Mouse (Mus musculus) ovary, adult 18-20 months (tissue): Measurements from ENCODE around the gene Gcgr.
"Not testable (repeated sequence)": the region's sequence is repeated elsewhere in the genome, so short reads cannot be mapped to it uniquely, and the experiment has no call there.

ENCODE experiments used
- DNase-seq: peaks from one replicate; pipeline ENCODE4 v3.0.0; 2022; ENCODE audit warnings: low spot score, mixed read lengths

The Gcgr gene

DNA sequence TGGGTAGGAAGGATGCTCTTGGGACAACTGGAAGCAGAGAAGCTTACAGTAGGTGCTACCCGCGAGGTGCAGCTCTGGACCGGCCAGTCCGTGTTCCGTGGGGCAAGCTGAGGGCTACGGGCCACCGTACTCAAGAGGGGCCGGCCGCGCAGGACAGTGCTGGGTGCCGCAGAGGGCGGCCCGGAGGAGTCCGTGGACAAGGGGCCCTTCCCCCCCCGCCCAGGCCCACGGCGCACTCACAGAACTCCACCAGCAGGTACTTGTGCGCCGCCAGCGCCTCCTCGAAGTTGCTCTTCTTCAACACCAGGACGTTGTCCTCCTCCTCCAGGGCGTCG, 41.9 kb downstream of the Gcgr start:
- no peak for DNase-seq

DNA sequence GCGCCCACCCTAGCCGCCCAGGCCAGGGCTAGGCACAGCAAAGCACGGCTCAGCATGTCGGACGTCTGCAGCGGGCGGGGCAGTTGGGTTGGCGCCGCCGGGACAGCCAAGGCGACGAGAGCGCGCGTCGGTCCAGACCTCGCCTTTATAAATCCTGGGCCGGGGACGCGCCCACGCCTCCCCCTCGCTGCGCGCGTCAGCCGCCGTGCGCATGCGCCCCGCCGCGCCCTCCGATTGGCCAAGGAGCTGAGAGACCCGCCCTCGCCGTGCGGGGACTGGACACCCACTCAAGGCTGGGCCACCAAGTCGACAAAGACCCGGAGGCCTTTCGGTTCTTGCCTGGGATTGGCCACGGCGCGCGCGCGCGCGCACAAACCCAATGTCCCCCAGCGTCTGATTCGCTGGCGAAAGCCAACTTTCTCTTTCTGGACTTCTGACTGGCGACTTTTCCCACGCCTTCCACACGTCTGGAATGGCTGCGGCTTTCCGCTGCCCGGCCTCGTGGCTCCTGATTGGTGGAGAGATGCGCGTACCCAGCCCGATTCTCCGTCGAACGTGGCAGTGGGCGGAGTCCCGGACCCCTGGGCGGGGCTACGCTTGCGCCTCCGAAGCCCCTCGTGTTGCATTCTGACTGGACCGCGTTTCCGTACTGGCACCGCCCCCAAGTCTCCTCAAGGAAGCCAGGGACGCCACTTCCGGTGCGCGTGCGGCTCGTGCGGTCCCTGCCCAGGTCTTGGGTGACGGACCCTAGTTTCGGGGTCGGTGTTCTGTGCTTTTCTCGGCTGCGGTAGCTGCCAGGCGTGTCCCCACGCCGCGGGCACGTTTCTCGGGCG, 42.5 kb downstream of the Gcgr start, which contains the start of gene P4hb:
Gene P4hb, minus strand, starts transcription at position 502 of the 833 bp plus-strand sequence.
- peak; percentile 100 for DNase-seq

DNA sequence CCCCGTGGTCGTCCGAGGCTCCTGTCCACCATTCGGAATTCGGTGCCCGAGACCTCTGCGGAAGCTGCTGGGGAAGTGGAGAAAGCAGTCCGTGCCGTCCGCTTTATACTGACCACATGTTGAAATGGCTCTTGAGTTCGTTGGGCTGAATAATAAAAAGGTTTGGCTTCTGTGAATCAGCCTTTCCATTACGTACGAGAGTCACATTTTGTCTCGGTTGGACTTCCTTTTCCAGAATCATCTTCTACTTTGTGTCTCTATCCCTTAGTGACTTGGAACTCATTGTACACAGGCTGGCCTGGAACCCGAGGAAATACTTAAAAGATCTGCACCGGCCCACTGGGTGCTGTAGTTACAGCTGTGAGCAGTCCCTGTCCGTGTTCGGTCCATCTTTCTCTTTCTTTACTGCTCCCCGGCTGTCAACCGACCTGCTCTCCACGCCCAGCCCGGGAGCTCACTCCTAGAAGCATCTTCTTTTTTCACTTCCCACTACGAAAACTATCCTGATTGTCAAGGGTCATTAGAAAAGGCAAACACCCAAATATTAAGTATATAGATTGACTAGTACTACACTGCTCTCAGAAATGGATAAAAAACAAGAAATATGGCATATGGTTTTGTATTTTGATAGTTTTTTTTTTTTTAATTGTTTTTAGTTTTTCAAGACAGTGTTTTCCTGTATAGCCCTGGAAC, 43.2 kb downstream of the Gcgr start:
- DNase-seq: no peak

DNA sequence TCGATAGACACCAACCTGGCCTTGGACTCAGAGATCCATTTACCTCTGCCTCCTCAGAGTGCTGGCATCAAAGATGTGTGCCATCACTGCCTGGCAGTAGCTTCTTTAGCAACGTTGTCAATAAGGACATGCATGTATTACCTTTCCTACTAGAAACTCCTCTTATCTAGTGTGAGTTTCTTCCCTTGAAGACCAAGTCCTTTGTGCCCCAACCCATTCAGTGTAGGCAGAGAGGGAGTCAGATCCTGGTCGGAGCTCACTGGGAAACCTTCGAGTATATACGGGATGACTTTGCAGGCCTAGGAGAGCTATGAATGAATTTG, 43.7 kb downstream of the Gcgr start:
- DNase-seq: no peak

DNA sequence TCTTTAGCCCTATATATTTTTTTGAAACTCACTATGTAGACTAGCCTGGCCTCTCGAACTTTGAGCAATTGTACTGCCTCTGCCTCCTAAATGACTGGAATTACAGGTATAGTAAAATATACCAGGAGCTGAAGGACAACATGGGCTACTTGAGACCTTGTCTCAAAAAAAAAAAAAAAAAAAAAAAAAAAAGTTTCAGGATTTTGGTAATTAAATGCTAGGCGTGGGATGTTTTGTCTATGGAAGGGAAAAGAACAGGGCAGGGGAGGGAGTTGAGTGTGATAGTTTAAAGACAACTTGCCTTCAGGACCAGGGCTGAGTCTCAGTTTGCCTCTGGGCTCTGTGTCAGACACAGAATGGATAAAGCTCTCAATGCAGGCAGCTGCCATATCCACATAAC, 44.5 kb downstream of the Gcgr start:
- DNase-seq: no peak

DNA sequence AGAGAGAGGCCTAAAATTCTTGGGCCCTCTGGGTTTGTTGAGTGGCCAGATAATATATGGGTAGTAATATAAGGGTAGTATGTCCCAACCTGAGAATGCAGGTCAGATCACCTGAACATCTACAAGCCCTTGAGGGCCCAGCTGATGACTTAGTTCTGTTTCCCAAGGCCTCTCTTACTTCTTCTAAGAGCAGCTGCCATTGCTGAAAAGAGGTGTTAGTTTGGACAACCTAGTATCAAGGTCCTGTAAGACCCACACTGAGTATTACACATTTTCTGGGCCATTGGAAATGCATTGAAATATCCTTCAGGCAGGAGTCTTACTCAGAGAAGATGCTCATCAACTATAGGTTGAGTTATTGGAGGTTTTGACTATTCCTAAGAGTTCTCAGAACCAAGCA, 45.4 kb downstream of the Gcgr start:
- no peak for DNase-seq

DNA sequence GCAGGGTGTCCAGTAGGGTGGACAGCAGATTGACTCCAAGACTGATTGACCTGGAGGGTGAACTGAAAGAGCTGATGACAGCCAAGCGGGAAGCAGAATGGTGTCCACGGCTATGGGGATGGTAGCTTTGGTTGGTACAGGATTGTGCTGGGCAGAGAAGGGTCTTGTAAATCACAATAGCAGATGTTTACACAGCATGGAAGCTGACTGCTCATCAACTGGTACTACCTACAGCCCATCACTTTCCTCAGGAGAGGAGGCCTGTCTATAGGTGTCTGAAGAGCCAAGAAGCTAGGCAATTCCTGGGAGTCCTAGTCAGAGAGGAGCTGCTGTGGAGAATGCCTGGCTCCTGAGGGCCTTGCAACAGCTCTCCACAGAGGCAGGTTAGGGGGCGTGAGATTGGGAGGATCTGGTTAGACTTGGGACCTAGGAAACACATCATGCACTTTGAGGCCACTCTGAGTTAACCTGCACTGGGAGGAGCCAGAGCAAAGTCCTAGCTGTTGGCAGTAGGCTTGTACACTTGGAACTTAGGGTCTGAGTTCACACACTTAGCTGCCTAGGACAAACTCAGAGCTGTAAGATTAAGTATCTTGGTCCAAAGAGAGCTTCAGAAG, 46.0 kb downstream of the Gcgr start:
- DNase-seq: no peak

DNA sequence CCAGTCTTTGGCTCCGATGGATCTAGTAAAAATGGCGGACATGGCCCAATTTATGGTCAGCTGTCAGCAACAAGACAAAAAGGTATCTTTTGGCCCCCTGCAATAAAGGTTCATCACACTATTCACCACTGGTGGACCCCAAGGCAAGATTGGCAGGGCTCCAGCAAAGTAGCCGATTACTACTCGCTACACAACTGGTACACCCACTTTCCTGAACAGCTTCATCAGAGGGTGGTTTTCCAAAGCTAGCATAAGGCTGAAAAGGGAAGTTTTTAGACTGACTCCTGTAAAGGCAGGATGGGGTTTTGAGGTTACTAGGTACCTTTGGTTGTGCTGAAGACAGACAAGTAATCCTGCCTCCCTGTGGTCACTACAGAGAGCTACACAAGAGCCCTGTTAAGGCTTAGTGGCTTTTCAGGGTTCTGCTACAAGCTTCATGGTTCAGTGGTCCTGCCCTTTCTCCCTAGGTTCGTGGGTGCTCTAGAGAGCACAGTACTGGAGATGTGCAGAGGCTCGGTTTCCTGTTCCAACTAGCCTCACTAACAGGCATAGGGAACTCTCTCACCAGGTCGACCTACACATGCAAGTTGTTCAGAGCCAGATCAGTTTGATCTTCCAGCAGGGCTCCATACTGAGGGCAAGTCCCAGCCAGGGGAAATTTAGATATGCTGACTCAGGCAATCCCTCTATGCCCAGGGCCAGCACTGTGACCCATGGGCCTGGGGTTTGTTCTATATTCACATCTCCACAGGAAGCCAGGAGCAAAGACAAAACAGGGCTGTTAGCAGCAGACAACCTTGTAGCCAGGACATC, 46.9 kb downstream of the Gcgr start:
- DNase-seq: no peak

DNA sequence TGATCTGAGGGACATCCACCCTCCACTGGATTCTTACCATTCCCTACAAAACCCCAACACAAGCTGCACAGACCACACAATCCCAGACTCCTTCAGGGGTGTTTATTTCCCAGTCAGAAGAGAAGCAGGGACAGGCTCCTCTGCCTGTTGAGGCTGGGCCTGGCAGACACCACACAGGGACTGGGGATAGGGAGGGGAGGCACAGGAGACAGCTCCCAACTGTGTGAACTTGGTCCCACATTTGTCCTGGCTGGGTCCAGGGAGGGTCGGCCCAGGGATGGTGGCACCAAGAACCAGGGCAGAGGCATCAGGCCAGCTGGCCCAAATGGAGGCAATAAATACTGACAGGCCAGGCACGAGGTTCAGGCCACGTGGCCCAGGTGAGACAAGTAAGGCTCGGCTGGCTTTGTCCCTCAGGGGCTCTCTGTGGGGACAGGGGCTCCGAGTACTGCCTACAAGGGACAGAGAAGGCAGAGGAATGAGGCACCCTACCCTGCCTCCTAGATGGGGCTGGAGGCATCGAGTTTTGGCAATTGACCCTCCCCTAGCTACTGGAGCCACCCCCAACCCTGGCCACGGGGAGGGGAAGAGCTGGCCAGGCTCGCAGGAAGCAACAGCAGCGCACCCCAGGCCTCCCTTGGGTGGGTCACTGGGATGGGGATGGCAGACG, 47.7 kb downstream of the Gcgr start:
- DNase-seq: no peak

DNA sequence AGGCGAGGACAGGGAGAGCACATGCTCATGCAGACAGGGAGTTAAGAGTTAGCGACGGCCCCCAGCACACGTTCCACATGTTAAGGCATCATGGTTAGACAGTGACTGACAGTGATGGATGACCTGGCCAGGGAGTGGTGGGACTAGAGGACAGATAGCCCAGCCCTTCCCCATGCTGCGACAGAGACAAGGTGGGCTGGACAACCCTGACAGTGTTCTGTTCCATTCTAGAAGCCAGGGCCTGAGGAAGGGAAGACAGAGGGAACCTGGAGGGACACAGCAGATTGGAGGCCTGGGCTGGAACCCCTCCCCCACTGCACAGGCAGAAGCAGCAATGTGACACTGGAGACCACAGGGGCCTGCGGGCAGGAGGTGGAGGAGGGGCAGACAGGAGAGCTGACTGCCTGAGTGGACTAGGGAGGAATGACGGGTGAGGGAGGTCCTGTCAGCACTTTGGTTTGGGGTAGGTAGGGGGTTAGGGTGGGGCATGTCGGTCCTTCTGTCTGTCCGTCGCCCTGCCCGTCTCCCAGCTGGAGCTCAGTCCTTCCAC, 48.3 kb downstream of the Gcgr start:
- DNase-seq: no peak

DNA sequence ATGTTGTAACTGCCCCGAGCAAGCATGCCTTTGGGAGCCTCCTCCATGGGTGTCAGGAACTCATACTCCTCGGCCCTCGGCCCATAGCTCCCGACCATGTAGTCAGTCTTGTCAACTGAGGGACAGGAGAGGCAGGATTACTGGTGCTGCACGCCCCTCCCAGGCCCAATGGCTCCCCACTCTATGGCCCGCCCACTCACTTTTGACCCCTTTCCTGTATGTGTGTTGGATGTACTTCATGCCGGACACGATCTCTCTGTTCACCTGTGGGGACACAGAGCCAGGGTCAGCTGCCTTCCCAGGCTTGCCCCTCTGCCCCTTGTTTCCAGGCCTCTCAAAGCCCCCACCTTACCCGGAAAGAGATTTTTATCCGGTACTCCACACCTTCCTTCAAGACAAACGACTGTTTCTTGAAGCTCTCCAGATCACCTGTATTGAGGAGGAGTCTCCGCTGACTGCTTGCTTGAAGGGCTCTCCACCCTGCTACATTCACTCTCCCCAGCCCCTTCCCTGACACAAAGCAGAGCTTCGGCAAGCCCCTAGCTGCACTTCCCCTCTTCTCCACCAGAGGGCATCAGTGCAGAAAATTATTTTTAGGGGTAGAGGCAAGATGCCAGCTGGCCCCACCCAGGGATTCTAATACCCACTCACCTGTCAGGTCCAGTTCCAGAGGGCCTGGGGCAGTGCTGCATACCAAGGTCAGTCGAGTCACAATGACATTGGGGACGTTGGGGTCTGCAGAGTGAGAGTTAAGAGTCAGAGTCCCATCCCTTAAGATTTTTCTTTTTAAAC, 49.0 kb downstream of the Gcgr start:
- DNase-seq: no peak

DNA sequence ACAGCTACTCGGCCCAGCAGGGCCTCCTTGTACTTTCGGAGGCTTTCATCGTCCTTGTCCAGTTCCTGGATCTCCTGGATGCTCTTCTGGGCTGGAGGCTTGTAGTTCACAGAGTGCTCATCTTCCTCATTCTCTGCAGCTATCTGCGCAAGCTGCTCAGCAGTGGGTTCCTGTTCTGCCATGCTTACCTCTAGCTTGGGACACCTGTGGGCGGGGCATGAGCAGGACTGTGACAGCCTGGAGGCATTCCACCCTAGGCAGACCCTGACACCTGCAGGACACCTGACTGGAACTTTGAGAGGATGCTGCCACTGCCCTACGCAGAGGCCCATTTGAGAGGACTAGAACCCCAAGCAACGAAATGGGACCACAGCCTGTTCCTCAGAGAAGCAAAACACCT, 49.7 kb downstream of the Gcgr start:
- DNase-seq: no peak

DNA sequence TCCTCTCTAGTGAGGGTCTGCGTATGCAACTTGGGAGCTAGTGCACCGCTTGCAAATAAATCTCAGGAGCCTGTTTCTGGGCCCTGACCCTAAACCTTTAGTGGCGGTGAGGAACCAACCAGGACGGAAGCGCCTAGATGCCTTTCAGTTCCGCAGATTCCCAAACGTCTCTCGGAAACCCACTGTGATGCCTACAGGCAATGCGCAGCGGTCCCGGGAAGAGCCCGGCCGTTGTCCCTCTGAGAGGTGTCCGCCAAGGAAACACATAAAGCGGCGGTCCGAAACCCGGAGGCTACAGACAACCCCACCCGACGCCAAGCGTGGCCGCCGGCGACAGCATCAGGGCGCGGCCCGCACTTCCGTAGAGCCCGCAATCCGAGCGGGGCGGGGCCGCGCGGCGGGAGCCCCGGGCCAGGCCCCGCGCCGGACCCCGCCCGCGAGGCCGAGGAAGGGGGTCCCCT, 50.4 kb downstream of the Gcgr start:
- DNase-seq: no peak

DNA sequence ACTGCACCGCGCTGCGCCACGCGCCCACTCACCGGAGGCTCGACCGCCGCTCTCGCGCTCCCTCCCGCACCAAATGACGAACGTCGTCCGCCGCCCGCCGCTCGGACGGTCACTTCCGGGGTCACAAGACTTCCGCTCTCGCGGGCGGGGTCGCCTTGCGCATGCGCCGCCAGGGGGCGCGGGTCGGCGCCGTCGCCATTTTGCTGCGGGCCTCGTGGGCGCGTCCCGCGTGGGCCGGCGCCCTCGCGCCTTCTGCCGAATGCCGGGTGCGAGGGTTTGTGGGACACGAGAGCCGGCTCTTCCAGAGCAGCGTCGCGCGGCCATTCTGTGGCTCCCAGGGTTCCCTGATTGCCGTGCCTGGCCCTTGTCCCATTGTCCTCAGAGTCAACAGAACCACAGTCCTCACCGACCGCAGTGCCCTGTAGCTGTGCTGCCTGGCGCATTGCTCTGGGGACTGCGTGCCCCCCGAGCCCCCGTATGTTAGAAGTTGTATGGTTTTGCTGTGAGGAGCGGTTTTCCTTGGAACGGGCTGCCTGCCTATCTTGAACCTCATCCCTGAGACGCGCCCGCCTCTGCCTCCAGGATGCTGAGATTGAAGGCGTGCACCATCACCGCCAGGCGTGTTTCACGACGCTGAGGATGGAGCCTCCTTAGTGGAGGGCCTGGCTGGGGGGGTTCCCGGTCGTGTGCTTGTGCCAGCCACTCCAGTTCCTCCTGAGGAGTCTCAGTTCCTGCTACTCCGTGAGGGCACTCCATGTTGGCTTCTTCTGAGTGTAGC, 51.2 kb downstream of the Gcgr start, which contains the start of gene Arhgdia:
Gene Arhgdia, minus strand, starts transcription at position 135 of the 778 bp plus-strand sequence.
- DNase-seq: peak; percentile 71

DNA sequence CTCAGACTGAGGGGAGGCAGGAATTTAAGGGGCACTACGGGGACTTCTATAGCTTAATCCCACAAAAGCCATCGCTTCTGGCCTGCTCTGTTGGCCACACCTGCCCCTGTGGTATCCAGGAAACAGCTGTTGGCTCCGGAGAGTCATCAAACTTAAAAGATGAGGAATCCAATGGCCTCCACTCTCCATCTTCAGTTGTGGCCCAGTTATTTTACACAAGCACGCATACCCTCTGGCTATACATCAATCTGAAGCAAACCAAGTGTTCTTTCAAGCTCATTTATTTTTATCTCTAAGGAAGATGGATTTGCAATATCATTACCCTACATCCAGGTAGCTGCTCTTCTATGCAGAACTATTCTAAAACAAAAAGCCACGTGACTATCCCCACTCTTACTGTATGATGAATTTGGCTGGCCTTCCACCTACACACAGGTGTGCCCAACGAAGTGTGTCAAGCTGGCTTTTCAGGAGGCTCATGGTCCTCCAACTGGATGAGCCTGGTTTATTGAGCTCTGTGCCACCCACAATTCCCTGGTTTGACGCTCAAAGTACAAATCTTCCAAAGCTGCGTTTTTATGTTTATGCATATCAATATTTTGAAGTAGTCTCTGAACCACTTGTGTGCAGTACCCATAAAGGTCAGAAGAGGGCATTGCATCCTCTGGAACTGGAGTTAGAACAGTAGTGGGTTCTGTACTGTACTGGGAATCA, 51.9 kb downstream of the Gcgr start:
- DNase-seq: no peak

DNA sequence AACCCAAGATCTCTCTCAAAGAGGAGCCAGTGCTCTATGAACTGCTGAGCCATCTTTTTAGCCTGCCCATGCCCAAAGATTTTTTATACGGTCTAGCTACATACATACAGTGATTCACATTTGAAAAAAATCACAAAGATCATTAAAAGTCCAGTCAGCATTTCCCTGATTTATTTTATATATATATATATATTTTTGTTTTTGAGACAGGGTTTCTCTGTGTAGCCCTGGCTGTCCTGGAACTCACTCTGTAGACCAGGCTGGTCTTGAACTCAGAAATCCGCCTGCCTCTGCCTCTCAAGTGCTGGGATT, 52.4 kb downstream of the Gcgr start:
- DNase-seq: not testable (repeated sequence)

DNA sequence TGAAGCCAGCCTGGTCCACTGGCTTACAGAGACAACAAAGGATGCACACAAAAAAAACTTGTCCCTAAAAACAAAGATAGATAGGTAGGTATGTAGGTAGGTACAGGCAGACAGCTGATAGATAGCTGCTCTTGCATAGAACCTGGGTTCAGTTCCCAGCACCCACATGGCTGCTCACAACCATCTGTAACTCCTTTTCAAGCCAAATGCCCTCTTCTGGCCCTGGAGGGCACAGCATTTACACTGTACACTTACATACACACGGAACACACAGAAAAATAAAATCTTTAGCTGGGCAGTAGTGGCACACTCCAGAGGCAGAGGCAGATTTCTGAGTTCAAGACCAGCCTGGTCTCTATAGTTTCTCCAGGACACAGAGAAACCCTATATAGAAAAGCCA, 53.4 kb downstream of the Gcgr start:
- no peak for DNase-seq

DNA sequence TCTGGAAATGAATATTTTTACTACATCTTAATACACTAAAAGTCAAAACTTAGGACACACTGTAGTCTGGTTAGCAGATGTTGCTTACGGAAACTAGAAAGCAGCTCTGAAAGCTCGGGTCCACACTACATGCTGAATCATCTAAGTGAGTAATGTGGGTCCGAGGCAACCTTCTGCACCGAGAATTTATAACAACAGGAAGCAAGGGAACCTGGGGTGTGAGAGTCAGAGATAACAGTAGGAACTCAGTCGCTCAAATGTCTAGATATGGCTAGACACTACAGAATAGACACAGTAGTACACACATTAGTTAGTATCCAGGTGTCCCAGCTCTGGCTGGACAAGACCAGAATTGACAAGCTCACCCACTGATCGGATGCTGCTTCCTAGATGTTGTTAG, 58.0 kb downstream of the Gcgr start:
- DNase-seq: no peak
